Mouse (Mus musculus) duodenum, adult 2 months (tissue): ENCODE measurements around the gene Ttll13. TPM values are rescaled to one million over a fixed set of nuclear protein-coding genes. Genes with fewer than 3 reads are reported as not detected.

Experiments
- polyA plus RNA-seq: library from polyadenylated mRNA; depleted of rRNA; stranded (reverse); fragments of >200 nt; gene quantifications from 2 replicates; pipeline ENCODE4 v1.2.3, GENCODE M21; 2012; ENCODE audit warnings: low replicate concordance; rRNA removed

Gene Ttll13
- 0.05 TPM in 1 of 2 replicates, not detected in the other for polyA plus RNA-seq

GRCm38 (mm10) chr7:80246148-80246721, at the start of gene Ttll13:
Gene Ttll13 (plus strand): TSS chr7:80246376.

GRCm38 (mm10) chr7:80232489-80233029, 13.6 kb upstream of the Ttll13 start, which contains the start of the genes Cib1 and Gdpgp1:
Gene Cib1 (minus strand): TSS chr7:80232813.
Gene Gdpgp1 (plus strand): TSS chr7:80232865.

GRCm38 (mm10) chr7:80260625-80261371, 14.6 kb downstream of the Ttll13 start, which contains the start of gene Ngrn:
Gene Ngrn (plus strand): TSS chr7:80261215.

DNA sequence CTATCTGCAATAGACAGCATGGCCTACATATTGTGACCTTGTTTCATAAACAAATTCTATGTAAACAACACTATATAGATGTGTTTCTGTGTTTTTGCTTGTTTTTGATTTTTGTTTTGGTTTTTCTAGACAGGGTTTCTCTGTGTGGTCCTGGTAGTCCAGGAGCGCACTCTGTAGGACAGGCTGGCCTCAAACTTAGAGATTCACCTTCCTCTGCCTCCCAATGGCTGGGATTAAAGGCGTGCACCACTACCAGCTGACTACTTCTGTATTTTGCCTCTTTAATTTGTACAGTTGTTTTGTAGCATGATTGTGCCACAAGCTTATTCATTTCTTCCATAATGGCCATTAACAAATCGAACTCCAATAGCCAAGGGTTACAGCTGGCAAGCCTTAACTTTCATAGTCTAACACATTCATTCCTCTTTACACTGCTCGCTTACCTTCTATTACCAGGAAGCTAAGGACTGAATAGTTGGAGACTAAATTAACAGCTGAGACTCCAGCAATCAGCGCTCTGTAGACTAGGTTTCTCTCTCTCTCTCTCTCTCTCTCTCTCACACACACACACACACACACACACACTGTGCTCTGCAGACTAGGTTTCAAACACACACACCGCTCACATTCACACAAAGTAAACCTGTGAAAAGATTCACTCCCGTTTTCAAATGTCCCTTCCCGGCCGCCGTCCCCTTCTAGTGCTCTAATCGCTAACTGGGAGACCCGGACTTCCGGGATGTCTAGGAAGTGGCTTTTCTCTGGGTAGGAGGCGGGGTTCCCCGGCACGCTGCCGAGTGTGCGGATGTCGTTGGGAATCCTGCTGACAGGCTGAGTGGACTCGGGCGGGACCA, 22.9 kb downstream of the Ttll13 start, which contains the start of gene Vps33b:
Vps33b (plus strand) TSS at position 753 of the 854 bp plus-strand sequence.

DNA sequence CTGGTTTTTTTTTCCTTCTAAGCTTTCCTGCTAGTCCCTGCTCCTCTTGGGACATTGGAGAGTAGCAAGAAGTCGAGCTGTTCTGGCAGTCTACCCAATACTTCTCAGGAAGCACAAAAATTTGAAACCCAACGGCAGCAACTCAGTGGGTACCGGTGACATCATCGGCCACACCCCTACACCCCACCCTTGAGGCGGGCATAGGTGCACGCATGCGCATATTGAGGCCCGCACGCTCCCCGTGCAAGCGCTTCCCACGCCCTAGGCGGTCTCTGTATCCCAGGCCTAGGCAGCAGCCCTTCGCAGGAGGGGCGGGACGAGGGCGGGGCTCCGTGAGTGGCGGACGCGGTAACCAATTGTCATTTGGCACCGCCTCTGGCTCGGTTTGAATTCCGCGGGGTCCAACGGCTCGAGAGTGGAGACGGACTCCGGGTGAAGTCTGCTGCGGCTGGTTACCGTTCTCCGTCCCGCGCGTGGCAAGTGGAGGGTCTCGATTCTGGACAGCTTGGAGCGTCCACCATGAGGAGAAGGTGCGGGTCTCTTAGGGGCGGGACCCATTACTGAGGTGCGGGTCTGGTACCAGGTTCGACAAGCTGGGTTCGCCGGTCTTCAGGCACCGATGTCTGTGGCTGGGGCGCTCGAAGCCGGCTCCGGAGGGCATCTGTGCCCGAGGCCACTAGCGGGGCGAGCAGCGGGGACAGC, 48.0 kb downstream of the Ttll13 start, which contains the start of gene Prc1:
Prc1 (plus strand) TSS at position 389 of the 702 bp plus-strand sequence.

Other genes starting within 250 kb of the Ttll13 start
- gene Zfp710, start 221.6 kb upstream of the Ttll13 start, polyA plus RNA-seq: 37.2 and 42.2 TPM in 2 replicates
- gene Idh2, start 131.0 kb upstream of the Ttll13 start, polyA plus RNA-seq: 66.2 and 67.7 TPM in 2 replicates
- 55.3 and 79.0 TPM in 2 replicates for gene Sema4b, start 59.5 kb upstream of the Ttll13 start, polyA plus RNA-seq
- gene Cib1, start 13.6 kb upstream of the Ttll13 start, polyA plus RNA-seq: 543 and 731 TPM in 2 replicates
- 2.1 and 3.7 TPM in 2 replicates for gene Gdpgp1, start 13.5 kb upstream of the Ttll13 start, polyA plus RNA-seq
- 10.9 and 12.6 TPM in 2 replicates for gene Ngrn, start 14.8 kb downstream of the Ttll13 start, polyA plus RNA-seq
- 7.4 and 8.3 TPM in 2 replicates for gene Vps33b, start 23.3 kb downstream of the Ttll13 start, polyA plus RNA-seq
- gene Prc1, start 48.1 kb downstream of the Ttll13 start, polyA plus RNA-seq: 7.4 and 10.6 TPM in 2 replicates
- 4.8 and 5.1 TPM in 2 replicates for gene Rccd1, start 78.1 kb downstream of the Ttll13 start, polyA plus RNA-seq
- 40.9 and 49.0 TPM in 2 replicates for gene Unc45a, start 94.6 kb downstream of the Ttll13 start, polyA plus RNA-seq
- gene Hddc3, start 96.7 kb downstream of the Ttll13 start, polyA plus RNA-seq: 14.5 and 19.6 TPM in 2 replicates
- 23.8 and 33.0 TPM in 2 replicates for gene Man2a2, start 125.0 kb downstream of the Ttll13 start, polyA plus RNA-seq
- gene Fes, start 141.6 kb downstream of the Ttll13 start, polyA plus RNA-seq: 10.6 and 12.4 TPM in 2 replicates
- 90.7 and 95.4 TPM in 2 replicates for gene Furin, start 159.1 kb downstream of the Ttll13 start, polyA plus RNA-seq